Mouse (Mus musculus) kidney, embryonic 14.5 days (tissue): ENCODE results near the gene Pnp2. TPM values are rescaled to one million over a fixed set of nuclear protein-coding genes. Genes with fewer than 3 reads are reported as not detected.
A peak's percentile ranks its signal among the peaks of the same experiment; 100 is the strongest.
"Not testable (repeated sequence)": the region's sequence is repeated elsewhere in the genome, so short reads cannot be mapped to it uniquely, and the experiment has no call there.

Experiments used
- ATAC-seq: fragments of 200-750 bp; cut with Nextera tagmentation; 2 replicates; pipeline ENCODE4 v1.8.0; 2017; ENCODE audit warnings: moderate number of reproducible peaks, mild to moderate bottlenecking, moderate TSS enrichment, moderate library complexity; ENCODE audit not compliant: low FRiP score, low TSS enrichment
- H3K27ac ChIP-seq: fragments of 300-500 bp; sonication (generic); 2 replicates; pipeline ENCODE4 v1.5.1; 2014; ENCODE audit warnings: low read depth, mild to moderate bottlenecking, low read length, moderate library complexity, mixed read lengths
- H3K27me3 ChIP-seq: fragments of 300-500 bp; sonication (generic); 2 replicates; pipeline ENCODE4 v1.6.1; 2014; ENCODE audit warnings: mild to moderate bottlenecking, low read length; ENCODE audit not compliant: control insufficient read depth, insufficient read depth
- H3K36me3 ChIP-seq: fragments of 300-500 bp; sonication (generic); 2 replicates; pipeline ENCODE4 v1.6.1; 2014; ENCODE audit warnings: low read length, mixed read lengths; ENCODE audit not compliant: control insufficient read depth, insufficient read depth
- H3K4me1 ChIP-seq: fragments of 300-500 bp; sonication (generic); 2 replicates; pipeline ENCODE4 v1.6.1; 2014; ENCODE audit warnings: low read length, mixed read lengths; ENCODE audit not compliant: control insufficient read depth, insufficient read depth
- H3K4me2 ChIP-seq: fragments of 300-500 bp; sonication (generic); replicated peaks from 2 replicates; pipeline ENCODE4 v1.6.1; 2014; ENCODE audit warnings: low read depth, mild to moderate bottlenecking, low read length
- H3K4me3 ChIP-seq: fragments of 300-500 bp; sonication (generic); 2 replicates; pipeline ENCODE4 v1.5.1; 2014; ENCODE audit warnings: mild to moderate bottlenecking, low read length
- H3K9ac ChIP-seq: fragments of 300-500 bp; sonication (generic); 2 replicates; pipeline ENCODE4 v1.6.1; 2014; ENCODE audit warnings: low read depth, mild to moderate bottlenecking, low read length, moderate library complexity
- H3K9me3 ChIP-seq: fragments of 300-500 bp; sonication (generic); 2 replicates; pipeline ENCODE4 v1.6.1; 2016; ENCODE audit warnings: low read length; ENCODE audit not compliant: control insufficient read depth
- WGBS: fragments of 180-500 bp; shearing (Covaris S2); extraction: QIAGEN DNeasy Blood & Tissue Kit; methylation state at CpG from one replicate; pipeline ENCODE4 v1.1.7; 2014; 5-methylcytosine and 5-hydroxymethylcytosine counted together
- polyA plus RNA-seq: library from polyadenylated mRNA; unstranded; fragments of >200 nt; fragmentation: Nextera tagmentation; extraction: Ambion mirVana; gene quantifications from 2 replicates; pipeline ENCODE4 v1.2.1, GENCODE M21; 2014

The Pnp2 gene
- 0.99 and 1.2 TPM in 2 replicates for polyA plus RNA-seq

- WGBS: 7% methylated on average over 19 of the region's 19 CpGs
These were observed at the start of gene Pnp2 for GRCm38 (mm10) chr14:50955942-50956508. Gene Pnp2, plus strand, starts transcription at chr14:50955992.

GRCm38 (mm10) chr14:50908126-50908525 is 47.7 kb upstream of the Pnp2 start:
- H3K4me1 ChIP-seq: no peaks in the 10 kb centered on the region
- WGBS: 81% methylated on average over 4 of the region's 4 CpGs
- no peak overlapping the region for H3K4me3 ChIP-seq
- no peaks in the 10 kb centered on the region for H3K27me3 ChIP-seq
- peaks cover 9% of the 10 kb centered on the region; the same call in 1 of the 2 replicates for H3K36me3 ChIP-seq
- no peaks in the 10 kb centered on the region for H3K9me3 ChIP-seq
- no peak overlapping the region for H3K9ac ChIP-seq
- ATAC-seq: no peak
- H3K27ac ChIP-seq: no peak overlapping the region
- no peak overlapping the region for H3K4me2 ChIP-seq

More at GRCm38 (mm10) chr14:50955942-50956508, at the start of gene Pnp2:
- Histone ChIP-seq H3K36me3 (peaks cover 10% of the 10 kb centered on the region), H3K4me2 (peak within 1 kb of the TSS; percentile 31)
- H3K27me3 ChIP-seq, H3K27ac ChIP-seq, H3K4me3 ChIP-seq, H3K9ac ChIP-seq, H3K9me3 ChIP-seq, H3K4me1 ChIP-seq: not testable (repeated sequence)
- ATAC-seq: peak; percentile 84

DNA sequence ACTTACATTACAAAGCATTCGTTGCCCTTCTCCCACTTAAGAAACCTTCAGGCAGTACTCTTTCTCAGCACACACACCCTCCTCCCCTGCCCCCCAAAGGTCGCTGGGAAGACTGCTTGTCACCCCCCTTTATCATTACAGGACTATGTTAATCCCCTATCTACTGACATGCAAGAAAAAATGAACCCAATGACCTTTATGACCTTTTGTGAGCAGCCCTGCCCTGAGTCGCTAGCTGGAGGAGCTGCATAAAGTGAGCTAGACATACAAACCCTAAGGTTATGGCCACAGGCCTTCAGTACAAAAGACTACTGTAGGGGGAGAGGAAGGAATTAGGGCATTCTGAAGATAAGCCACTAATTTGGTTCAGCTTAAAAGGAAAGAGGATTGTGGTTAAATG is 44.4 kb upstream of the Pnp2 start:
- H3K36me3 ChIP-seq: peaks cover 35% of the 10 kb centered on the region
- no peak overlapping the region for H3K4me3 ChIP-seq
- WGBS: 59% methylated on average over 3 of the region's 3 CpGs
- H3K9me3 ChIP-seq: no peaks in the 10 kb centered on the region
- H3K27me3 ChIP-seq: no peaks in the 10 kb centered on the region
- H3K4me1 ChIP-seq: no peaks in the 10 kb centered on the region
- no peak for ATAC-seq
- no peak overlapping the region for H3K4me2 ChIP-seq
- no peak overlapping the region for H3K9ac ChIP-seq
- H3K27ac ChIP-seq: no peak overlapping the region

- H3K9ac ChIP-seq: peak overlapping the region; percentile 92
- not testable (repeated sequence) for H3K4me1 ChIP-seq, H3K9me3 ChIP-seq, ATAC-seq, H3K27me3 ChIP-seq, H3K27ac ChIP-seq
- H3K36me3 ChIP-seq: peaks cover 36% of the 10 kb centered on the region
- peak overlapping the region; percentile 71 for H3K4me2 ChIP-seq
- H3K4me3 ChIP-seq: peak overlapping the region; percentile 90
- WGBS: 74% methylated on average over 1 of the region's 1 CpGs
These were observed 32.4 kb upstream of the Pnp2 start for GRCm38 (mm10) chr14:50923437-50923836.

GRCm38 (mm10) chr14:50924281-50925064 is 31.3 kb upstream of the Pnp2 start, which contains the start of the genes Osgep and Apex1:
Gene Osgep, minus strand, starts transcription at chr14:50924893.
Gene Apex1, plus strand, starts transcription at chr14:50924968.
- Histone ChIP-seq H3K27me3 (no peaks in the 10 kb centered on the region), H3K4me2 (peak within 1 kb of the TSS; percentile 71), H3K4me1 (peaks cover 11% of the 10 kb centered on the region), H3K4me3 (peak within 1 kb of the TSS; percentile 90), H3K27ac (peak within 1 kb of the TSS; percentile 94), H3K36me3 (peaks cover 39% of the 10 kb centered on the region), H3K9me3 (no peaks in the 10 kb centered on the region), H3K9ac (peak within 1 kb of the TSS; percentile 92)
- WGBS: under 1% methylated on average over 57 of the region's 57 CpGs
- peak; percentile 96 for ATAC-seq

DNA sequence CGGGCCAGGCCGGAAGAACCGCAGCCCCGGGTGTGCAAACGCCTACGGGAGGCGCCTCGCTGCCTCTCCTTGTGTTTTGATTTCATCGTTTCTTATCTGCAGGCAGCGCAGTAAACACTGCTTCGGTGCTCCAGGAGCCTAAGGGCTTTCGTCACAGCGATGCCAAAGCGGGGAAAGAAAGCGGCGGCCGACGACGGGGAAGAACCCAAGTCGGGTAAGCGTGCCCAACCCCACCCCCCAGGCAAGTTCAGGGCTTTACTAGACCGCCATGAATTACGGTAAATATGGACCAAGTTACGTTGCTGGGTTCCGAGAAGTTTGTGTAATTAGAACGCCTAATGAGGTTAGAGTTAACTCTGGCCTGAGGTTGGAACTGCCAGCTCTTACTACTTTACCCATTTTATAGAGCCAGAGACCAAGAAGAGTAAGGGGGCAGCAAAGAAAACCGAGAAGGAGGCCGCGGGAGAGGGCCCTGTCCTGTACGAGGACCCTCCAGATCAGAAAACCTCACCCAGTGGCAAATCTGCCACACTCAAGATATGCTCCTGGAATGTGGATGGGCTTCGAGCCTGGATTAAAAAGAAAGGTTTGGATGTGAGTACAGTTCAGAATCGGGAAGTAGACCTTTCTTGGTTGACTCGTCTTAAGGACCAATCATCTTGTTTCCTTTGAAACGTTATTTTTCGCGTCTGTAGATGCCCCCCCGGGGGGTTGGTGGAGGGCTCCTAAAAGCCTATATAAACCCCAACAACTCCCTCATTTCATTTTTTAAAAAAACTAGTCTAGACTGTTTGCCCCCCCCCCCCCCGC is 30.5 kb upstream of the Pnp2 start:
- WGBS: 1% methylated on average over 38 of the region's 38 CpGs
- no peak; the same call in 1 of the 2 replicates for ATAC-seq

GRCm38 (mm10) chr14:50927366-50927765 is 28.4 kb upstream of the Pnp2 start:
- Histone ChIP-seq H3K27me3 (no peaks in the 10 kb centered on the region), H3K9ac (no peak overlapping the region), H3K4me1 (peaks cover 17% of the 10 kb centered on the region), H3K4me3 (no peak overlapping the region), H3K27ac (no peak overlapping the region), H3K9me3 (no peaks in the 10 kb centered on the region), H3K4me2 (no peak overlapping the region), H3K36me3 (peaks cover 36% of the 10 kb centered on the region)
- 74% methylated on average over 3 of the region's 3 CpGs for WGBS
- ATAC-seq: no peak

More for the DNA sequence above, 30.5 kb upstream of the Pnp2 start:
- Histone ChIP-seq H3K4me1 (peaks cover 17% of the 10 kb centered on the region), H3K9ac (peak overlapping the region; percentile 92), H3K4me2 (peak overlapping the region; percentile 59), H3K27ac (peak overlapping the region; percentile 94), H3K27me3 (no peaks in the 10 kb centered on the region), H3K36me3 (peaks cover 36% of the 10 kb centered on the region), H3K4me3 (peak overlapping the region; percentile 90), H3K9me3 (no peaks in the 10 kb centered on the region)

DNA sequence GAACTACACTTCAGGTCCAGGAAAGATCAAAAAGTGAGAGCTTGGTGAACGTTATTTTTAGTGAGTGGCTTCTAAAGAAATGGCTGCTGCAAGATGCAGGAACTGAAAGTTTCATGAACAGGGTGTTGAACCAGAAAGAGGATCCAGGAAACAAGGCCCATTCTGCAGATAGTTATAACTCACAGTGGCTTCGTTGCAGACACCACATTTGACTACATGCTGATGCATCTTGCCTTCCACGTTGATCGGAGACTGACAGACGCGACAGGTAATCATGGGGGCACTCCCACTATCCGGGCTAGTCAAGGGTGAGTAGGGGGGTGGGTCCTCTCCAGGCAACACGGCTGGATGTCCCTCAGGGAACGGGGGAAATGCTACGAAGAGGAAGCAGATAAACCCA is 25.8 kb upstream of the Pnp2 start:
- H3K27ac ChIP-seq: peak overlapping the region; percentile 82; the same call in 1 of the 2 replicates
- H3K9ac ChIP-seq: peak overlapping the region; percentile 97
- peaks cover 13% of the 10 kb centered on the region for H3K4me1 ChIP-seq
- peak overlapping the region; percentile 96 for H3K4me3 ChIP-seq
- H3K36me3 ChIP-seq: peaks cover 36% of the 10 kb centered on the region
- 8% methylated on average over 10 of the region's 10 CpGs for WGBS
- H3K27me3 ChIP-seq: no peaks in the 10 kb centered on the region
- ATAC-seq: no peak
- H3K9me3 ChIP-seq: no peaks in the 10 kb centered on the region
- peak overlapping the region; percentile 77 for H3K4me2 ChIP-seq
